Mouse (Mus musculus) ovary, adult 18-20 months (tissue): ENCODE results near the gene Rmnd1.
"Not testable (repeated sequence)": the region's sequence is repeated elsewhere in the genome, so short reads cannot be mapped to it uniquely, and the experiment has no call there.

ENCODE experiments used
- DNase-seq: peaks from one replicate; pipeline ENCODE4 v3.0.0; 2022; ENCODE audit warnings: low spot score, mixed read lengths

Rmnd1 gene

GRCm38 (mm10) chr10:4432123-4432931 lies at the start of gene Rmnd1, which contains the start of gene Armt1:
Gene Rmnd1, minus strand, starts transcription at chr10:4432388.
Gene Armt1, plus strand, starts transcription at chr10:4432467.
- peak; percentile 93 for DNase-seq

- DNase-seq, result no peak
Observed at GRCm38 (mm10) chr10:4481695-4482094, 49.5 kb upstream of the Rmnd1 start.

- no peak for DNase-seq
Observed at GRCm38 (mm10) chr10:4480929-4481328, 48.7 kb upstream of the Rmnd1 start.

GRCm38 (mm10) chr10:4476604-4477003 lies 44.4 kb upstream of the Rmnd1 start:
- DNase-seq, result no peak

GRCm38 (mm10) chr10:4475431-4475830 lies 43.2 kb upstream of the Rmnd1 start:
- DNase-seq, result no peak

GRCm38 (mm10) chr10:4473591-4473993 lies 41.4 kb upstream of the Rmnd1 start:
- DNase-seq, result no peak

- DNase-seq, result no peak
Observed at GRCm38 (mm10) chr10:4469406-4469805, 37.2 kb upstream of the Rmnd1 start.

- no peak for DNase-seq
Observed at GRCm38 (mm10) chr10:4465799-4466198, 33.6 kb upstream of the Rmnd1 start.

- no peak for DNase-seq
Observed at GRCm38 (mm10) chr10:4460201-4460600, 28.0 kb upstream of the Rmnd1 start.

- no peak for DNase-seq
Observed at GRCm38 (mm10) chr10:4456409-4456808, 24.2 kb upstream of the Rmnd1 start.

GRCm38 (mm10) chr10:4435416-4435815 lies 3.2 kb upstream of the Rmnd1 start:
- DNase-seq, result no peak

GRCm38 (mm10) chr10:4433871-4434270 lies 1.7 kb upstream of the Rmnd1 start:
- not testable (repeated sequence) for DNase-seq

GRCm38 (mm10) chr10:4432996-4433755 lies 988 bp upstream of the Rmnd1 start:
- no peak for DNase-seq

- no peak for DNase-seq
Observed at GRCm38 (mm10) chr10:4431746-4432122, 454 bp downstream of the Rmnd1 start.

- no peak for DNase-seq
Observed at GRCm38 (mm10) chr10:4430826-4431225, 1.4 kb downstream of the Rmnd1 start.

GRCm38 (mm10) chr10:4430399-4430798 lies 1.8 kb downstream of the Rmnd1 start:
- DNase-seq, result no peak

- DNase-seq, result no peak
Observed at GRCm38 (mm10) chr10:4425245-4425644, 6.9 kb downstream of the Rmnd1 start.

- DNase-seq, result no peak
Observed at GRCm38 (mm10) chr10:4407191-4407590, 25.0 kb downstream of the Rmnd1 start.

- no peak for DNase-seq
Observed at GRCm38 (mm10) chr10:4405511-4405910, 26.7 kb downstream of the Rmnd1 start.

- DNase-seq, result no peak
Observed at GRCm38 (mm10) chr10:4404895-4405491, 27.2 kb downstream of the Rmnd1 start.

- no peak for DNase-seq
Observed at GRCm38 (mm10) chr10:4398058-4398457, 34.1 kb downstream of the Rmnd1 start.

- no peak for DNase-seq
Observed at GRCm38 (mm10) chr10:4395321-4395720, 36.9 kb downstream of the Rmnd1 start.

- DNase-seq, result no peak
Observed at GRCm38 (mm10) chr10:4391851-4392250, 40.3 kb downstream of the Rmnd1 start.
